Mouse (Mus musculus) forebrain, embryonic 15.5 days (tissue): ENCODE measurements at regions not wholly inside any gene's neighbourhood (a gene's known extent, or its start where the extent isn't known, plus 50 kb on each side); places are given as distances from the start of the nearest gene placed in this dataset.

Experiments
- ATAC-seq: fragments of 200-750 bp; cut with Nextera tagmentation; replicated peaks from 2 replicates; pipeline ENCODE4 v1.8.0; 2017; ENCODE audit warnings: mild to moderate bottlenecking, moderate TSS enrichment, moderate library complexity
- H3K27ac ChIP-seq: fragments of 300-500 bp; sonication (generic); replicated peaks from 2 replicates; pipeline ENCODE4 v1.5.1; 2015; ENCODE audit warnings: mild to moderate bottlenecking, inconsistent platforms
- H3K27me3 ChIP-seq: fragments of 300-500 bp; sonication (generic); 2 replicates; pipeline ENCODE4 v1.6.1; 2015; ENCODE audit warnings: inconsistent platforms
- H3K36me3 ChIP-seq: fragments of 300-500 bp; sonication (generic); 2 replicates; pipeline ENCODE4 v1.6.1; 2015; ENCODE audit warnings: mild to moderate bottlenecking, inconsistent platforms
- H3K4me1 ChIP-seq: fragments of 300-500 bp; sonication (generic); 2 replicates; pipeline ENCODE4 v1.6.1; 2015; ENCODE audit warnings: inconsistent platforms
- H3K4me2 ChIP-seq: fragments of 300-500 bp; sonication (generic); replicated peaks from 2 replicates; pipeline ENCODE4 v1.6.1; 2015; ENCODE audit warnings: mild to moderate bottlenecking, inconsistent platforms
- H3K4me3 ChIP-seq: fragments of 300-500 bp; sonication (generic); 2 replicates; pipeline ENCODE4 v1.5.1; 2015; ENCODE audit warnings: mild to moderate bottlenecking, inconsistent platforms
- H3K9ac ChIP-seq: fragments of 300-500 bp; sonication (generic); replicated peaks from 2 replicates; pipeline ENCODE4 v1.6.1; 2015; ENCODE audit warnings: mild to moderate bottlenecking, inconsistent platforms
- H3K9me3 ChIP-seq: fragments of 300-500 bp; sonication (generic); 2 replicates; pipeline ENCODE4 v1.6.1; 2016; ENCODE audit warnings: inconsistent platforms
- WGBS: fragments of 180-500 bp; shearing (Covaris S2); methylation state at CpG from one replicate; pipeline ENCODE4 v1.1.7; 2015; ENCODE audit warnings: mixed read lengths; 5-methylcytosine and 5-hydroxymethylcytosine counted together

DNA sequence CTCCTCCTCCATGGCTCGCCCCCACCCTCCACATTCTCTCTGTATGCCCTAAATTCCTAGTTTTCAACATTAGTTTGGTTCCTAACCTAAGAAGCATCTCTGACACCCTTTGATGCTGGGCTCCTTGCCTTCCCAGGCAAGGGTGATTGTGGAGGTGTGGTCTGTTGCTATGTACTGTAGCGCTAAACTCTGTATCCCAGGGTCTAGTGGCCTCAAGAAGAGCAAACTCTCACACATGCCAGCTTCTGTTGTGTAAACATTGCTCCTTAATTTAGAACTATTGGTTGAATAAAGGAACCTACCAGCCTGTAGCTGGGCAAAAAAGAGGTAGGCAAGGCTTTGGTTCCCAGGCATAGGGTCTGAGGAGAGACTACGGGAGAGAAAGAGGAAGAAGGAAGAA lies 140.6 kb downstream of the Kcnk1 start:
- WGBS: 84% methylated on average over 3 of the region's 3 CpGs
- no peak for ATAC-seq
- no peaks in the 10 kb centered on the region for H3K36me3 ChIP-seq
- peaks cover 12% of the 10 kb centered on the region for H3K4me1 ChIP-seq
- H3K27ac ChIP-seq: no peak overlapping the region
- H3K9ac ChIP-seq: no peak overlapping the region
- no peak overlapping the region for H3K4me2 ChIP-seq
- no peaks in the 10 kb centered on the region for H3K9me3 ChIP-seq
- peaks cover 21% of the 10 kb centered on the region for H3K27me3 ChIP-seq
- no peak overlapping the region for H3K4me3 ChIP-seq

DNA sequence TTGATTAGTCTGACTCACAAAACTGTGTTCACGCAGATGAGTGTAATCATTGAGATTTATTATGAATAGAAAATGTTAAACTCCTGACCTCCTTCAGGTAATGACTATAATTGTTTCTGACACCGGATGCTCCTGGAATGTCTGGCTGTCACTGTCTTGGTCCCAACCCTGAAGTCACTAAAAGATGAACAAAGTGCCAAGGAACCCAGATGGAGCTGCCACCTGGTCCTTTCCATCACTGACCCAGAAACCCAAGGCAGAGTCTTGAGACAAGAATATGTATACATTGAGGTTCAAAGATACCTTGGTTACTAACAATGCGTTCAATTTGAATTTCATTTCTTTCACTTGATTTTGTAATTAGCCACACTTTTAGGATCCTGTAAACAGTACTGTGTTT lies 142.0 kb downstream of the Kcnk1 start:
- no peak overlapping the region for H3K4me3 ChIP-seq
- H3K4me2 ChIP-seq: no peak overlapping the region
- H3K27ac ChIP-seq: no peak overlapping the region
- no peaks in the 10 kb centered on the region for H3K9me3 ChIP-seq
- H3K9ac ChIP-seq: no peak overlapping the region
- peaks cover 21% of the 10 kb centered on the region for H3K27me3 ChIP-seq
- 92% methylated on average over 3 of the region's 3 CpGs for WGBS
- H3K36me3 ChIP-seq: no peaks in the 10 kb centered on the region
- ATAC-seq: no peak
- peaks cover 12% of the 10 kb centered on the region for H3K4me1 ChIP-seq

DNA sequence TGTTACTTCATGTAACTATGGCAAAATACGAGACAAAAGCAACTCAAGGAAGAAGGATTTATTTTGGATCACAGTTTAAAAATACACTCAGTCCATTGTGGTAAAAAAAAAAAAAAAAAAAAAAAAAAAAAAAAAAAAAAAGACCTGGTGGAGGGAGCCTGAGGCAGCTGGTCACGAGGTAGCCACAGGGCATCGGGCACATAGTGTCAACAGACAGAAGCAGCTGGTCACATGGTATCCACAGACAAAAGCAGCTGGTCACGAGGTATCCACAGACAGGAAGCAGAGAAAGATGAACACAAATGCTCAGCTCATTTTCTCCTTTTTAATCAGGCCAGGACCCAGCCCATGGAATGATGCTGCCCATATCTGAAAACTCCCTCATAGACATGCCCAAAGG lies 142.5 kb downstream of the Kcnk1 start:
- no peak for ATAC-seq
- Histone ChIP-seq H3K27me3 (peaks cover 21% of the 10 kb centered on the region), H3K9ac (no peak overlapping the region), H3K36me3 (no peaks in the 10 kb centered on the region), H3K4me1 (peaks cover 12% of the 10 kb centered on the region), H3K27ac (no peak overlapping the region), H3K4me2 (no peak overlapping the region), H3K9me3 (no peaks in the 10 kb centered on the region), H3K4me3 (no peak overlapping the region)
- 63% methylated on average over 4 of the region's 4 CpGs for WGBS

DNA sequence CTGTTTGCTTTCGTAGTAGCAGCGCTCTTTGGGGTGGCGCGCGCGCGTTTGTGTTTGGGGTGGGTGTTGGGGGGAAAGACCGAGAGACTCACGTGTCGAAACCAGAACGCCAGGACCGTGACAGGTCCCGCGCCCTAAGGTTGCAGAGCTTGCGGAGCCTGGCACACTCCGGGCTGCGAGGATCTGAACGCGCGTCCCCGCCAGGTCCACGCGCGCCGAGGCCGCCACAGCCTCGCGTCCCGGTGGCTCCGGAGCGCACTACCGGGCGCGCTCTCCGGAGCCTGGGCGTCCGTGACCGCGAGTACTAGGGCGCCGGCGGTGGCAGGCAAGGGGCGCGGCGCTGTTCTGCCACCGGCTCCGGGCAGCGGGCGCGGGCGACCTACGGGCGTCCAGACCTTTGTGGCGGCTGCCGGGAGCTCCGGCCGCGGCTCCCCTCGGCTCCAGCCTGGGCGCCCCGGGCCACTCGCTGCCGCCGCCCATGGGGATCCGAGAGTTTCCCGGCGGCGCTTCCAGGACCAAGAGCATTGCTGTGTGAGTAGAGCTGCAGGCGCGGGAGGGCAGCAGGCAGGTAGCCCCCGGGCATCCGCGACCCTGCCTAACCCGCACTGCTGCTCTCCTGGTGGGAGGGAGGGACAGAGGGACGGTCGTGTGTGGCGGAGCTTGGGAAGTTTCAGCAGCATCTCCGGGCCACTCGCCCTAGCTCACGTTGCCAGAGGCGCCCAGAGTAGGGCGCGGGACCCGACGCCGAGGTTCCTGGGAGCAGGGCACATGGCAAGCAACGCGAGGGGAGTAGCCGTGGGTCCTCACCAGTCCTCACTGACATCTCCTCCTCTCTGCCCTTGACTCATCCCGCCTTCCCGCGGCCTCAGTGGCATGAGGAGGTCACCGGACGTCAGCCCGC lies 143.9 kb downstream of the Kcnk1 start:
- peak; percentile 63 for ATAC-seq
- H3K27ac ChIP-seq: no peak overlapping the region

DNA sequence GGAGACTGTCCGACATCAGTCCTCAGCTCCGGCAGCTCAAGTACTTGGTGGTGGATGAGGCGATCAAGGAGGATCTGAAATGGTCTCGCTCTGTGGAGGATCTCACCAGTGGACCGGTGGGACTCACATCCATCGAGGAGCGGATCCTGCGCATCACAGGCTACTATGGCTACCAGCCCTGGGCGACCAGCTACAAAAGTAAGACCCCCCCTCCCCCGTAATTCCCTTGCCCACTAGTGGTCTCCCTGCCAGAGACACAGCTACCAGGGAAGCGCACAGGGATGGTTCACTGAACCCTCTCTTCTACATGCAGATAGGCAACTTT lies 144.5 kb downstream of the Kcnk1 start:
- H3K4me2 ChIP-seq: peak overlapping the region; percentile 96
- 18% methylated on average over 11 of the region's 11 CpGs for WGBS
- peak overlapping the region; percentile 55 for H3K9ac ChIP-seq
- H3K9me3 ChIP-seq: no peaks in the 10 kb centered on the region
- H3K36me3 ChIP-seq: no peaks in the 10 kb centered on the region
- ATAC-seq: no peak
- H3K27ac ChIP-seq: no peak overlapping the region
- H3K4me1 ChIP-seq: peaks cover 12% of the 10 kb centered on the region
- H3K4me3 ChIP-seq: peak overlapping the region; percentile 60
- peaks cover 21% of the 10 kb centered on the region for H3K27me3 ChIP-seq

More for the DNA sequence above, 143.9 kb downstream of the Kcnk1 start:
- Histone ChIP-seq H3K9me3 (no peaks in the 10 kb centered on the region), H3K27me3 (peaks cover 21% of the 10 kb centered on the region), H3K4me2 (peak overlapping the region; percentile 96), H3K36me3 (no peaks in the 10 kb centered on the region), H3K9ac (peak overlapping the region; percentile 55), H3K4me1 (peaks cover 12% of the 10 kb centered on the region), H3K4me3 (peak overlapping the region; percentile 60)
- under 1% methylated on average over 91 of the region's 95 CpGs for WGBS

DNA sequence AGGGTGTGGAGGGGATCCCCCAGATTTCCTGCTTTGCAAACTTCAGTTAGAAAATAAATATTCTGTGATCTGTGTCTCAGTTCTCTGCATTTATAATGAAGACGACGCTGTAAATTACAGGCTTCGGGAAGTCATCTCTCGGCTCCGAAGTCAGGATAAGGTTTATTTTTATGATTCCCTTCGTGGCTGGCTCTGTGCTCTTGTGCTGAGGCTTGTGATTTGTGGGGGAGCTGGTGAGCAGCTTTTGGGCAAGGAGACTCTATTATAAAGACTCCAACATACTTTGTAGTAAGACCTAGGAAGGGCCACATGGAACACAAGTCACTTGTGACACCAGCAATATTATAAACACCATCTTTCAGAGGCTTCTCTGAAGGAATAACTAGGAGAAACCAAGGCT lies 146.0 kb downstream of the Kcnk1 start:
- H3K9me3 ChIP-seq: no peaks in the 10 kb centered on the region
- H3K9ac ChIP-seq: no peak overlapping the region
- 85% methylated on average over 6 of the region's 6 CpGs for WGBS
- H3K4me1 ChIP-seq: peaks cover 12% of the 10 kb centered on the region
- H3K27me3 ChIP-seq: peaks cover 21% of the 10 kb centered on the region
- H3K4me2 ChIP-seq: no peak overlapping the region
- H3K4me3 ChIP-seq: no peak overlapping the region
- no peak overlapping the region for H3K27ac ChIP-seq
- H3K36me3 ChIP-seq: no peaks in the 10 kb centered on the region
- no peak for ATAC-seq

DNA sequence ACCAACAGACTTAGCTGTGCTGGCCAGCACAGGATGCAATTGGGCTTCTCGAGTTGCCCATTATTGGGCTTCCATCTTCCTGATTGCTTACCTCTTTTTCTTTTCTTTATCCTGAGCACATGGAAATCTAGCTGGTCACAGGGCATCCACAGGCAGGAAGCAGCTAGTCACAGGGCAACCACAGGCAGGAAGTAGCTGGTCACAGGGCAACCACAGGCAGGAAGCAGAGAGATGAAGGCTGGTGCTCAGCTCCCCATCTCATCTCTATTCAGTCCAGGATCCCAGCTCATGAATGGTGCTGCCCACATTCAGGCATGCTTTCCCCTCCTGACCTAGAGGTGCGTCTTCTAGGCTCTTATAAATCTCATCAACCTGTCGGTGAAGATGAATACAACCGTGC lies 146.8 kb upstream of the Slc35f3 start:
- 81% methylated on average over 4 of the region's 4 CpGs for WGBS
- Histone ChIP-seq H3K4me1 (no peaks in the 10 kb centered on the region), H3K9ac (no peak overlapping the region), H3K27ac (no peak overlapping the region), H3K4me3 (no peak overlapping the region), H3K4me2 (no peak overlapping the region), H3K27me3 (no peaks in the 10 kb centered on the region), H3K9me3 (no peaks in the 10 kb centered on the region), H3K36me3 (no peaks in the 10 kb centered on the region)
- no peak for ATAC-seq

DNA sequence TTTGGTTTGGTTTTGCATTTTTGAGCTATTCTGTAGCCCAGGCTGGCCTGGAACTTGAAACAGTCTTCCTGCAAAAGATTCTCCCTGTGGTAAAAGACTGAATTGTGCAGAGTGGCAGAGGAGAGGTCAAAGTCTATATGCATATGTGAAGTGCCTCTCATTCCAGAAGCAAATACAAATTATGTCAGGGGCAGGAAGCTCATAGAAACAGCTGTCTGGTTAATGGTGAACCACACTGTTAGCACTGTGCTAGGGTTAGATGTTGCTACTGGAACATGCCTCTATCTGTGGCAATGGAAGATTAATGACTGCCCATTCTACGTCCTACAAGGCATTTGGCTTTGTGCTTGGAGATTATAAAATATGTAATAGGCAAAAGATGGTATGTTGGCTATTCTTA lies 144.4 kb upstream of the Slc35f3 start:
- no peaks in the 10 kb centered on the region for H3K9me3 ChIP-seq
- H3K27ac ChIP-seq: no peak overlapping the region
- H3K4me2 ChIP-seq: no peak overlapping the region
- no peak for ATAC-seq
- no peaks in the 10 kb centered on the region for H3K36me3 ChIP-seq
- WGBS: 78% methylated on average over 1 of the region's 1 CpGs
- no peak overlapping the region for H3K4me3 ChIP-seq
- no peaks in the 10 kb centered on the region for H3K4me1 ChIP-seq
- H3K27me3 ChIP-seq: no peaks in the 10 kb centered on the region
- no peak overlapping the region for H3K9ac ChIP-seq

DNA sequence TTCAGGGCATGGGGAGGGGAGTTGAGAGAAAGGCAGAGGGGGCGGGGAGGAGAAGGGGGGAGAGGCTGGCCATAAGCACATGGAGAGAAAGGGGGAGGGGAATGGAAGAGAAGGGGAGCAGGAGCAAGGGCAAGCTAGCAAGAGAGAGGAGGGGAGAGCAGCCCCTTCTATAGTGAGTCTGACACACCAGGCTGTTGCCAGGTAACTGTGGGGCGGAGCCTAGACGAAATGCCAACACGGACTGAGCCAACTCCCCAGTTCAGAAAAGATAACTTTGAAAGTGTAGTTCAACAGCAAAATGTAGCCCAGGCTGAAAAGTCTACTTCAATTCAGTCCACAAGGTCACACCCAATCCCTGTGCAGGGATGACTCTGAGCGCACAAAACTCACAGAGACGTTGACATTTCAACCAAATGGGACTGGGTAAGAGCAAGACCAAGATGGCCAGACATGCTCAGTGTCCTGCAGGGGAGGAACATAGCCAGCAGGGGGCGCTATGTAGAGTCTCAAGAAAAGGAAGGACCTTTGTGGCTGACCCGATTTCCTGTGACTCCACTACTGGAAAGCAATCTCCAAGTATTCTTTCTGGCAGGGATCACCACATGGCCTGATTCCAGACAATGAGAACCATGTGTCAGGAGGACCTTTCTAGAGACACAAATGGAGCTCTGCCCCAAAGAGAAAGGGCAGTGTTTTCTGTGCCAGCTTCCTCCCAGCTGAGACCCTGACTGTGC lies 140.7 kb upstream of the Slc35f3 start:
- WGBS: 66% methylated on average over 8 of the region's 8 CpGs
- Histone ChIP-seq H3K9me3 (no peaks in the 10 kb centered on the region), H3K4me3 (no peak overlapping the region), H3K36me3 (no peaks in the 10 kb centered on the region), H3K27me3 (no peaks in the 10 kb centered on the region), H3K4me2 (no peak overlapping the region), H3K9ac (no peak overlapping the region), H3K27ac (no peak overlapping the region), H3K4me1 (peaks cover 2% of the 10 kb centered on the region)
- no peak for ATAC-seq

DNA sequence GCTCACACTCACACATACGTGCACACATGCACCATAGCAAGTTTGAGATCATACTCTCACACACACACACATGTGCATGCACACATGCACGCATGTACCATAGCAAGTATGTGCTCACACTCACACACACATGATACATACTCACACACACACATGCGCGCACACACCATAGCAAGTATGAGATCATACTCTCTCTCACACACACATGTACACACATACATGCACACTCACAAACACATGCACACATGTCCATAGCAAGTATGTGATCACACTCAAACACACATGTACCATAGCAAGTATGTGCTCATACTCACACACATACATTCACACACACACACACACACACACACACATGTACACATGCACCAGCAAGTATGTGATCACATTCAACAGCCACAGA lies 138.9 kb upstream of the Slc35f3 start:
- WGBS: 97% methylated on average over 4 of the region's 4 CpGs
- no peak for ATAC-seq
- Histone ChIP-seq H3K4me3 (no peak overlapping the region), H3K9me3 (no peaks in the 10 kb centered on the region), H3K36me3 (no peaks in the 10 kb centered on the region), H3K9ac (no peak overlapping the region), H3K4me2 (no peak overlapping the region), H3K4me1 (peaks cover 11% of the 10 kb centered on the region), H3K27ac (no peak overlapping the region), H3K27me3 (no peaks in the 10 kb centered on the region)

DNA sequence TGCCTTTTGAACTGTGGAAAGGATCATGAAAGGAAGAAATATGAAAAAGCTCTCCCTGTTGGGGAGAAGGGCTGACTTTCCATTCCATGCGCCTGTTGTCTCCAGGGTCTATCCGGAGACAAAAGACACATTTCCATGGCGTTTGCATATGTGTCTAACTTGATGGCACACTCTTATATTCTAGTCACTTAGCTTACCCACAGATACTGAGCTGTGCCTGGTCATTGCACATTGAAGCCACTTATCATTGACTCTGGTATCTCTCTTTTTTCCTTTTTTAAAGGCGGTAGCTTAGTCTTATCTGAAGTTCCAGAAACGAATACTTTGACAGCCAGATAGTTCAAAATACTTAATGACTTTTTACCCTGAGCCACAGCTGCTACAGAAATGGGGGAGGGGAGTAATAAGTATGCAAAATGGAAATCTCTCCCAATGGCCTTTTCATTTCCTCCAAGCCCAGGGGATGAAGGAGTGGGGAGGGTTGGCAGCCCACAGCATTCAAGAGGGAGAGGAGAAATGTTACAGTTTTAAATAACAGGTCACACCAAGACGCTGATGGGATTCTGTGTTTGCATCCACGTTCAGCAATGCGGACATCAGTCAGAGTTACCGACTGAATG lies 137.9 kb upstream of the Slc35f3 start:
- no peaks in the 10 kb centered on the region for H3K27me3 ChIP-seq
- H3K9me3 ChIP-seq: no peaks in the 10 kb centered on the region
- H3K4me2 ChIP-seq: no peak overlapping the region
- 63% methylated on average over 9 of the region's 9 CpGs for WGBS
- H3K4me1 ChIP-seq: peaks cover 11% of the 10 kb centered on the region
- no peaks in the 10 kb centered on the region for H3K36me3 ChIP-seq
- no peak for ATAC-seq
- H3K9ac ChIP-seq: no peak overlapping the region
- H3K27ac ChIP-seq: no peak overlapping the region
- H3K4me3 ChIP-seq: no peak overlapping the region

DNA sequence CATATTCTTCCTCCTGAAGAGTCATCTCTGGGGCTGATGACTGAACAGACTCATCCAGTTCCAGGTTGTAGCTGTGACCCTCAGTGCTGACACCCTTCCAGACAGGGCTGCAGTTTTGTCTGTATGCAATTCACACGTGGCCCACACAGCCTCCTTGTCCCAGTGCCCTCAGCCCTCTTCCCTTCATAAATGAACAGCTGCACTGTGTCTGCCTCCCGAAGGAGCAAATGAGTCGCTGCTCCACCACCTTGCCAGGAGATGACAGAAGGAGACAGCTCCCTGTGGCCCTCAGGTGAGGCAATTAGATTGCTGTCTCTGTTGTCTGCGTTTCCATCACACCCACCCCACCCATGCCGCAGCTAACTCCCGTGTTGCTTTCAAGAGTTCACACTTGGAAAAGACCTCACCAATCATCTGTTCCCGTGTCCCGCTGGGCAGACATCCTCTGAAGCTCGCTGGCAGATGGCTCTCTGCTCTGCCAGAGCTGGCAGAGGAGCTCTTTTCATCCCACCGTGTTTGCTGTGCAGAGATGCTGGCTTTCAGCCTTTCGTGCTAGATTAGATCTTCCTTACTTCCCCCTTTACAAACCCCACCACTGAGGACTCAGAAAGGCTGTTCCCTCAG lies 135.5 kb upstream of the Slc35f3 start:
- no peaks in the 10 kb centered on the region for H3K27me3 ChIP-seq
- WGBS: 39% methylated on average over 11 of the region's 11 CpGs
- peak; percentile 71; the same call in 1 of the 2 replicates for ATAC-seq
- H3K36me3 ChIP-seq: no peaks in the 10 kb centered on the region
- H3K4me1 ChIP-seq: peaks cover 14% of the 10 kb centered on the region
- no peak overlapping the region for H3K9ac ChIP-seq
- H3K9me3 ChIP-seq: no peaks in the 10 kb centered on the region
- no peak overlapping the region for H3K4me3 ChIP-seq
- peak overlapping the region; percentile 82 for H3K27ac ChIP-seq
- H3K4me2 ChIP-seq: no peak overlapping the region
